Mouse (Mus musculus): ENCODE measurements around the gene Slc6a20a. TPM values are rescaled to one million over a fixed set of nuclear protein-coding genes. Genes with fewer than 3 reads are reported as not detected.

Slc6a20a gene
- polyA plus RNA-seq, 1 experiment, result 90.4 TPM

DNA sequence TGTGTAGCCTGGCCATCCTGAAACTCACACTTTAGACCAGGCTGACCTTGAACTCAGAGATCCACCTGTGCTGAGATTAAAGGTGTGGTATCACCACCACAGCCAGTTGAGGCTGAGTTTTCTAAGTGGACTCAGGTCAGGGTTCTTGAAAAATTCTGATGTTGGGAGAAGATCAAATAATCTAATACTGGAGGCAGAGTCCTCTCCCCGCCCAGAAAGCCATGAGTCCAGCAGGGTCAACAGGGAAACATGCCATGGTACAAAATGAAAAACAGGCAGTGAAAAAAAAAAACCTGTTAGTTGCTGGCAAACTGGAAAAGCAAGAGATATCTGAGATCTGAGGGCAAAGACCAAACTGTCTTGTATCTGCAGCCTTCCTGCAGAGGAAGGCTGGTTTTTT, 38.6 kb downstream of the Slc6a20a start:
- no peak for DNase-seq (ENCODE audit: low read depth, low spot score)
- 42% methylated on average over 1 of the region's 1 CpGs for WGBS

DNA sequence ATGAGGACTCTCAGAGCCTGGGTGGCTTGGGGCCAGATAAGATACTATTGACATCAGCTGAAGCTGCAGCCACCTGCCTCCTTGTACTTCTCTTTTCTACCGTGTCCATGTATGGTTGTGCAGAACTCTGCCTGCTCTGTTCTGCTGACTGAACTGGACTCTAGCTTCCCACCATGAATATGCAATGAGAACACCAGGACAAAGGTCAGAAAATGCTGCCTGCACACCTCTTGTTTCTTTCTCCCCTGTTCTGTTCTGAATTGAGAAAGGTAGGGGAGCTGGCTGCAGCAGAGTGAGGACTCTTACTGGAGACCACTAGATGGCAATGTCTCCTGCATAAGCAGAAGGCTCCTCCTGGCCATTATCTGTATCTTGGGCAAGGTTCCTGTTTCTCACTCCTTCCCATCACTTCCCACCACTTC, 40.0 kb downstream of the Slc6a20a start:
- no peak for DNase-seq (ENCODE audit: low read depth, low spot score)
- 20% methylated on average over 1 of the region's 1 CpGs for WGBS

GRCm38 (mm10) chr9:123638231-123638630, 40.5 kb downstream of the Slc6a20a start:
- DNase-seq (ENCODE audit: low read depth, low spot score), result no peak

GRCm38 (mm10) chr9:123636771-123637170, 41.9 kb downstream of the Slc6a20a start:
- DNase-seq (ENCODE audit: low read depth, low spot score), result no peak
- 79% methylated on average over 5 of the region's 5 CpGs for WGBS

GRCm38 (mm10) chr9:123632993-123633392, 45.7 kb downstream of the Slc6a20a start:
- DNase-seq (ENCODE audit: low read depth, low spot score), result no peak
- 87% methylated on average over 3 of the region's 3 CpGs for WGBS

- DNase-seq (ENCODE audit: low read depth, low spot score), result no peak
- 77% methylated on average over 6 of the region's 6 CpGs for WGBS
These were observed 46.4 kb downstream of the Slc6a20a start, which contains the start of gene Slc6a20b for GRCm38 (mm10) chr9:123632281-123632680. TSS of gene Slc6a20b (minus strand) at chr9:123632565.

DNA sequence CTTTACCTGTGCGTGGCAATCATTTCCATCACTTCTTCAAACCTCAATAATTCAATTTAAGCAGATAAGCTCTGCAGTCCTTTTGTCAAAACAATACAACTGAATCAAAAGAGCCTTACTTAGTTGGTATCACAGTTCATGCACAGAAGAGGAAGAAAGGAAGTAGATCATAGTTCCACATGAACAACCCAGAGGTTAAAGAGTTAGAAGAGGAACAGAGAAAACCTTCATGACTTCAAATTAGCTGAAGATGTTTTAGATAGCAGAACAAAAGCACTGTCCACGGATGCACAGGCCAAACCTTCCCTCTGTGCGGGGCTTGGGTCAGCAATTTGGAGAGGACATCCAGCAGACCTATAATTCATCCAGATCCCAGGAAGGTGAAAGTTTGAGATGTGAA, 47.0 kb downstream of the Slc6a20a start:
- WGBS, result 85% methylated on average over 3 of the region's 3 CpGs
- DNase-seq (ENCODE audit: low read depth, low spot score), result no peak

DNA sequence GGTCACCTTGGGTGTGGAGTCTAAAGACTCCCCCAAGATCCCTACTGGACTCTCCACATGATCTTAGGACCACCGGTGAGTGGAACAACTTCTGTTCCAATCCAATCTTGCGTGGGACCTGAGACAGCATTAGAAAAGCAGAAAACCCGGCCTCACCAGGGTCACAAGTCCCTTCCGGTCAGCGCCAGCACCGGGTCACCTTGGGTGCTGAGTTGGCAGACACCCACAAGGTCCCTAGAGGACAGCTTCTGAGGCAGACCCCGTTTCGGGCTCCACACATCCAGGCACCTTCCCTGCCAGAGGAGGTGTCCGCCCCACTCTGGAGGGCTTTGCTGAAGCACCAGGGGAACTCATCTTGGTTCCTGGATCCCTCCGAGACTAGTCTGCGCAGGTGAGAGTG, 52.9 kb downstream of the Slc6a20a start:
- WGBS, result 93% methylated on average over 11 of the region's 11 CpGs
- DNase-seq (ENCODE audit: low read depth, low spot score), result no peak

- 67% methylated on average over 2 of the region's 2 CpGs for WGBS
- no peak for DNase-seq (ENCODE audit: low read depth, low spot score)
These were observed 53.9 kb downstream of the Slc6a20a start for GRCm38 (mm10) chr9:123624741-123625140.

DNA sequence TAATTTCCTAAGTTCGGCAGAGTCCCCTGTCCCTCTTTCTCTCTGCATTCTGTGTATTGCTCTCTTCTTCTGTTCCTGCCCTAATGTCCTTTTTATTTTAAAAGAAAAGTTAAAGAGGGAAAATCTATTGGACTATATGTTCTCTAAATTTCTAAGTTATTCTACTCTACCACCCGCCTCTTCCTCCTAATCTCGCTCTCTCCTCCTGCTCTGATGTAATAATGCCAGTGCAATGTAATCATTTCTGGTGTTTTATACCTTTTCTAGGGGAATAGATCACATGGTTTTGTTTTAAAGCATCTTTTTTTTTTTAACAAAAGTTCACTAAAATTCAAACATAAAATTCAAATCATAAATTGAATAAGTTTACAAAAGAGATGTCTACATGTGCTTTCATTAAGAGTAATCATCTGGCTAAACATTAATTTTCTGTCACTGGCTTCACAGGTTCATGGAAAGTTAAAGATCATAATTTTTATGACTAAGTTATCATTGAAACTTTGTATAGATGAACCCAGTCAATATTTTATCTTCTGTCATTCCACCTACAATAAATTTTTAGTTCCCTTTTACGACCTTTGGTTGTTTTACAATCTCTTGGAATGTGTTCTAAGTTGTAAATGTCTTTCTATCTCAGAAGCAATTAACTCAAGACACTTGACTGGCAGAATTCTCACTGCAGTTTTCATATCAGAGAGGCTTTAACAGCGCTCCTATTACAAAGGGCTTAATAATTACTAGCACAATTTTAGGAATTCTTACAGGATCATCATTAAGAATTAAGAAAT, 58.2 kb downstream of the Slc6a20a start:
- 33% methylated on average over 5 of the region's 5 CpGs for WGBS
- peak; percentile 47 for DNase-seq (ENCODE audit: low read depth, low spot score)

GRCm38 (mm10) chr9:123601529-123601928, 77.2 kb downstream of the Slc6a20a start:
- no peak for DNase-seq (ENCODE audit: low read depth, low spot score)
- 81% methylated on average over 1 of the region's 1 CpGs for WGBS

DNA sequence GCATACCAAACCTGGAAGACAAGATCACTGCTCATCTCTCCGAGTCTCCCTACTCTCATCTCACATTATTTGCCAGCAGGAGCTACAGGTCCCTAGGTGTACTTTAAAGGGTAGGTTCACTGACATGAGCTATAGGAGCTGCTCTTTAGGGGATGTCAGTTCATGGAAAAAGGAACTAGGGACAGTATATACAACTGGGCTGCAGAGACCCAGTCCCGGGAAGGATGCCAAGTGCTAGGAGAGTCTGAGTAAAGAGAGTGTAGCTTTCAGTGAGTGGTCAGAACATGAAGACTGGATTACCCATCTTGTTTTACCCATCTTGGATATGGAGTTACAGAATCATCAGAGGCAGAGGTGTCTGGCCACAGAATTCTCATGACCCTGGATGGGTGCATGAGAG, 81.3 kb downstream of the Slc6a20a start:
- no peak for DNase-seq (ENCODE audit: low read depth, low spot score)
- 96% methylated on average over 2 of the region's 2 CpGs for WGBS

GRCm38 (mm10) chr9:123596910-123597309, 81.8 kb downstream of the Slc6a20a start:
- DNase-seq (ENCODE audit: low read depth, low spot score), result no peak
- WGBS, result 89% methylated on average over 2 of the region's 2 CpGs

GRCm38 (mm10) chr9:123595194-123595593, 83.5 kb downstream of the Slc6a20a start:
- 85% methylated on average over 4 of the region's 4 CpGs for WGBS

GRCm38 (mm10) chr9:123589240-123589910, 89.3 kb downstream of the Slc6a20a start:
- peak; percentile 18 for DNase-seq (ENCODE audit: low read depth, low spot score)

More at GRCm38 (mm10) chr9:123595194-123595593, 83.5 kb downstream of the Slc6a20a start:
- no peak for DNase-seq (ENCODE audit: low read depth, low spot score)

More at GRCm38 (mm10) chr9:123589240-123589910, 89.3 kb downstream of the Slc6a20a start:
- WGBS, result 38% methylated on average over 7 of the region's 7 CpGs

Other genes starting within 250 kb of the Slc6a20a start
- gene Limd1, start 200.2 kb downstream of the Slc6a20a start, polyA plus RNA-seq (2012; rRNA removed), result 57.6 and 90.0 TPM in 2 replicates
- gene Sacm1l, start 149.1 kb downstream of the Slc6a20a start, polyA plus RNA-seq (2012; rRNA removed), result 10.5 and 12.7 TPM in 2 replicates
- 1.2 and 1.7 TPM in 2 replicates for gene Slc6a20b, start 46.3 kb downstream of the Slc6a20a start, polyA plus RNA-seq (2012; rRNA removed)
- gene Ccr9, start 446 bp downstream of the Slc6a20a start, polyA plus RNA-seq (2012; rRNA removed), result 4.7 and 10.7 TPM in 2 replicates
- gene Lztfl1, start 38.8 kb upstream of the Slc6a20a start, polyA plus RNA-seq (2012; rRNA removed), result 1.3 and 3.8 TPM in 2 replicates
- 3.6 and 3.8 TPM in 2 replicates for gene Cxcr6, start 127.6 kb upstream of the Slc6a20a start, polyA plus RNA-seq (2012; rRNA removed)
- 3.4 and 6.3 TPM in 2 replicates for gene Fyco1, start 173.0 kb upstream of the Slc6a20a start, polyA plus RNA-seq (2012; rRNA removed)
- gene Xcr1, start 183.1 kb upstream of the Slc6a20a start, polyA plus RNA-seq (2012; rRNA removed), result 0.30 and 0.64 TPM in 2 replicates